Mouse (Mus musculus) lung, postnatal 10 days (tissue): ENCODE data around the gene Serpina3n.
"Not testable (repeated sequence)": the region's sequence is repeated elsewhere in the genome, so short reads cannot be mapped to it uniquely, and the experiment has no call there.

Experiments
- DNase-seq: peaks from one replicate; pipeline ENCODE4 v3.0.0; 2021

Serpina3n gene

DNA sequence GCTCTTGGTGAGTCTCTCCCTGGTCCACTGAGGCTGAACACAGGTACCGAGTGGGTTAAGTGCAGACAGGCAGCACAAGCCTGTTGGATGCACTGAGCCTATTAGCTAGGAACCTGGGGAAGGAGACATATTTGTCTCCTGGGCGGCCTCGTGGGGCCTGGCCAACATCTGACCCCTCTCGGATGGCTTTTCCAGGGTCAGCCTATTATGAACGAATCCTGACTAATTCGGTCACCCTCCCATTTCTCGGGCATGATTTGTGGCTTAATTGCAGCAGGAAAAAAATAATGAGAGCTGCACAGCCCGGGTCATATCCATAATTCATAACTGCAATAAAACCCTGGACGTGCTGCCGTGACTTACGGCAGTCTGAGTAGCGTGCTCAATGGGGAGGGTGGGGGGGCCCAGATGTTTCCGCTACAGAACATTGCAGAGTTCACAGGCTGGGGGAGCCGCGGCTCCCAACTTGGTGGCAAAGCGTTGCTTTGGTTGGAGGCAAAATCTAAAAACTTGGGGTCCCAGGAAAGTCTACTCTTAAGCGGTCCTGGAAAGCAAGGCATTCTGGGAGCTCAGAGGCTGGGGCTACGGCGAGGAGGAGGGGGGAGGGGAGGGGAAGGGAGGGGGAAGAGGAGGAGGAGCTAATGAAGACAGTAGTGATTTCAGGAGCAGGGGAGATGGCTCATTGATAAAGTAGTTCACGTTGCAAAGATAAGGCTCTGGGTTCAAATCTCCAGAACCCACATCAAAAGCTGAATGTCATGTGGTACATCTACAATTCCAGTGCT is 27.6 kb downstream of the Serpina3n start:
- DNase-seq, result no peak

DNA sequence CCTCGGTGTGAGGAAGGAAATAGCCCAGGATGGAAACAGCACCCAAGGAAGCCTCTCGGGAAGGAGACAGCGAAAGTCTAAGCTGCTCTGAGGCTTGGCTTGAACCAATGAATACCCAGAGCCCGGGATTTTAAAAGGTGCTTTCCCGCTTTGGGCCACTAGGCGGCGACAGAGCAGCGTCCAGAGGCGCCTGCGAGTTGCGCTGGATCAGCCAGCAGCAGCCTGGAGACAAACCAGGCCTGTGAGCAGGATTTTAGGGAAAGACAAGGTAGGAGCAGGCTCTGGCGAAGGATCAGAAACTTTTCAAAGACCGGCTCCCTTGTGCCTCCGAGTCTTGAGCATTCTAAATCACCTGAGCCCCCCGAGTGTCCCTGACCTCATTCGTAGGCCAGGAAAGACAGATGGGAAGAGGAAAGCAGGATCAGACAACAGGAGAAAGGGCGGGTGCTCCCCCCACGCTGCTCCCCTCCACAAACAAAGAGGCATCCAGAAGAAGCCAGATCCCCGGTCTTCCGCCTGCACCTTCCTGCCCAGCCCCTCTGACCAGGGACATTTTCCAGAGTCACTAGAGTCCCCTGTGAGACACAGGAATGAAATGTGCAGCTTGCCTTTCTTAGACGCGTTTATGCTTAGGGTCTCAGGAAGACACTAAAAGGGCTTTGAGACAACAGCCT is 33.7 kb downstream of the Serpina3n start:
- DNase-seq, result peak; percentile 87

DNA sequence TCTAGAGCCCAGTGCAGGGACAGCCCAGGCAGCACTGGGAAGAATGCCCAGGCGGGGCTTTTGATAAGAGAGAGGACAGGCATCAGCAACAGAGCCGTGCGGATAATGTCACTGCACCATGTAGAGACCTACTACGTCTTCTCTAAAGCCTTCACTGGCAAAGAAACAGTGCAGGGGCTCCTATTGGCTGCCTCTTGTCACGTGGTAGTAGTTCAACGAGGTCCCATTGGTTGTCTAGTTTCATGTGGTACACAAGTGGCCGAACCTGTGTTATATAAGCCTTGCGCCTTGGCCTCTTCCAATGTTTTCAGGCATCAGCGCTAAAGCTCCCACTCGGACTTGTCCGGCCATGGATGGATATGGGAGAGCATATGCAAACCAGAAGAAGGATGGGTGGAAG is 37.2 kb downstream of the Serpina3n start:
- DNase-seq, result no peak

- not testable (repeated sequence) for DNase-seq
Measured at GRCm38 (mm10) chr12:104447056-104447455, 40.5 kb downstream of the Serpina3n start.

DNA sequence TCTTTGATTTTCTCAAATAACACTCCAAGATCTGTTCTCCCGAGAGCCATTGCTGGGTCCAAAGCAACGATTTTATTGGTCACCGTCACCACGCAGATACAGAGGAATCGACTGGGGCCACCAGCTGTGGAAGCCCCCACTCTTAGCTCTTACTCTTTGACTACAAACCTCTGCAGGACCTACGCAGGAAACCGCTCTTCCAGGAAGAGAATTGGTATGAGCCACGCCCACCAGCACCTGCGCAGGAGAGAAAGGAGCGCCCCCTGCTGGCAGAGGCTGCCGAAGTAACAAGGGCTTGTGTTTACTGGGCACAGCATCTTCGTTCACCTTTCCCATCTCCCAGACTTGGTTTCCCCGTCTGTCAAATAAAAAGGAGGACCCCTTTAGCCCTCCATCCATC is 41.6 kb downstream of the Serpina3n start:
- peak; percentile 52 for DNase-seq

GRCm38 (mm10) chr12:104450257-104450656 is 43.7 kb downstream of the Serpina3n start:
- no peak for DNase-seq

DNA sequence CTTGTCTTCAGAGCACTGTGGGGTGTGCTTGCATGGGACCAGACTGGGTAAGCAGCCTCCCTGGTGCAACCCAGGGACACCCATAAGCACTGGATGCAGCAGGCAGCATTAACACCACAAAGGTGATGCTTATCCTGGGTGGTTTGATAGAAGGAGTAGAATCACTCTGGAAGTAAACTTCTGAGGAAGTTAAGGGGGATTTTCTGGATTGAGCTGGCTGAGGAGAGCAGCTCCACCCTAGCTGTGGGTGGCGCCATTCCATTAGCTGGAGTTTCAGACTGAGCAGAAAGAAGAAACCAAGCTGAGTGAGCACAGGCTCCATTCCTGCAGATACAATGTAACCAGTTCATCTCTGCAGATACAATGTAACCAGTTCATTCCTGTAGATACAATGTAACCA is 46.5 kb downstream of the Serpina3n start:
- DNase-seq, result no peak

GRCm38 (mm10) chr12:104459377-104459776 is 52.8 kb downstream of the Serpina3n start:
- DNase-seq, result no peak

DNA sequence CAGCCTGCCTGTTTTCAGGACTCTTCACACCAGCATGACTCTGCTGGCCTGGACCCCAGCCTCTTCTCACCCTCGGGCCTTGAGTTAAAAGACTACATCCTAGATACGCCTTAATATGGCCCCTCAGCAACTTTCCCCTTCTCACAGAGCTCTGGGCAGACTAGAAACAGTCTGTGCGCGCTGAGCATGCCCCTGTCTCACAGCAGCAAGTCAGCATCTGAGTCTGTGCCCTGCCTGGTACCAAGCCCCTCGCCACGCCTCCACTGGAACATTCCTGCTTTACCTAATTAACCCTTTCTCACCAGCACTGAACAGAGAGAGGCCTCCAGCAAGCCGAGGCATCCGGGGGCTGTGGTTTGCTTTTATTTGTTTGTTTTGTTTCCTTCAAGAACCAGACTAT is 54.8 kb downstream of the Serpina3n start:
- DNase-seq, result no peak
